Mouse (Mus musculus): ENCODE data around the gene Cadm1.

Gene Cadm1

GRCm38 (mm10) chr9:47803531-47804105 is 273.6 kb downstream of the Cadm1 start:
- DNase-seq: no peak

GRCm38 (mm10) chr9:47805658-47806057 is 275.7 kb downstream of the Cadm1 start:
- DNase-seq: no peak

- DNase-seq: no peak
These were observed 295.7 kb downstream of the Cadm1 start for GRCm38 (mm10) chr9:47825668-47826067.

GRCm38 (mm10) chr9:47828762-47829161 is 298.8 kb downstream of the Cadm1 start:
- peak; percentile 61 for DNase-seq

DNA sequence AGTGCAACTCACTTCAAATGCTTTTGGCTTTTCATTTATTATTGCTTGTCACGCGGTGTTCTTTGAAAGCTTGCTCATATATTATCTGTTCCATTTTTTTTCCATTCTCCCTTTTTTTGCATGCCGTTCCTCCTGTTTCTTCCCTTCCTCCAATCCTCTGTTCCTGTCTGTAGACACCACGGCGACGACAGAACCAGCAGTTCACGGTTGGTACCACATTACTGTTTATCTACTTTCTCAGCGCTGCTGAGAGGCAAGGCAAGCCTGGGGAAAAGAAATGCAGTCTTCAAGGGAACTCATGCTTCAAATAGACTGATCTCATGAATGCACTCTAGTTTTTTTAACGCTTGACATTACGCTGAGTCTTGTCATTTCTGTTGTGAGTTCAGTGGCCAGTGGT is 299.2 kb downstream of the Cadm1 start:
- no peak for DNase-seq

DNA sequence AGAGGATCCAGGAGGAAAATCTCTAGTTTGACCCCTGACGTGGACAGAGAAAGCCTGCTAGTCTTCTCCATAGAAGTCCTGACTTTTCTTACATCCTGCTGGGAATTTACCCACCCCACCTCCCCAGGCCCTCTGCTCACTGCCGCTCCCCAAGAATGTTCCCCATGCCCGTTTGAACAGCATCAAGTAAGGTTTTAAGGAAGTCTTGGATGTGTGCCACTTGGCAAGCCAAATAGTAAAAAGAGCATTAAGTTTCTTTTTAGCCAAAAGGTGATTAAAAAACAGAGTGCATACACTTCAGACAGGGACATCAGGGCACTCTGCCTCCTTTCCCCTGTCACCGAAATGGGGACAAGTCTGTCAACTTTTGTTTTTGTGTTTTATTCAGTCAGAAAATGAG is 299.9 kb downstream of the Cadm1 start:
- no peak for DNase-seq

DNA sequence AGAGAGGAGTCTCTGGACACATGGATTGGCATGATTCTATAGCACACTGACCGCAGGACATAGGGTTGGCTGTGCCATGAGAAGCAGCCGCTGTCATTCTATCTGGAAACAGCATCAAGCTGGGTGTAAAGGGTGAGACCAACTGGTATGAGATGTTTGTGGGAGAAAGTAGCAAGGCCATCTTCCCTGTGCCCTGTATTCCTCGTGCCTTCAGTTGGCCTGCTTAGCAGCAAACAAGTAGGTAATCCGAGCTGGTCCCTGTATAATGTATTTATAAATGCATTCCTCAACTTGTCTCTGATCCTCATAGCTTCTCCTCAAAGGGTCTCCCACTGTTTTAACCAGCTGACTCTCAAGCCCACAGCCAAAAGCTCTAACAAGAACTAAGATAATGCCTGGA is 301.4 kb downstream of the Cadm1 start:
- no peak for DNase-seq

GRCm38 (mm10) chr9:47838170-47838569 is 308.2 kb downstream of the Cadm1 start:
- no peak for DNase-seq

GRCm38 (mm10) chr9:47838890-47839691 is 309.1 kb downstream of the Cadm1 start:
- DNase-seq: no peak

DNA sequence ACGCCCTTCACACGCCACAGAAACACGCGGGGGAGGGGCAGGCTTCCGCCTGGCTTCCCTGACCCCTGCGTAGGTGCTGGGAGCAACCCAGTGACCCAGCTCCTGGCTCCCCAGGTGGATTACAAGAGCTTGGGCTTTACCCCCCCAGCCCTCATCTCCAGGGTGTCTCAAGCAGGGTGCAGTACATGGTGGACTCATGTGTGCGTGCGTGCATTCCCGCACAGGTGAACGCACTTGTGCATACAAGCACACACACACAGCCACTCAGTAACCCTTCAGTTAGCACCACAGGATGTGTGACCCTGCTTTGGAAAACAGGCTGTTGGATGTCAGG is 309.7 kb downstream of the Cadm1 start:
- peak; percentile 16 for DNase-seq

DNA sequence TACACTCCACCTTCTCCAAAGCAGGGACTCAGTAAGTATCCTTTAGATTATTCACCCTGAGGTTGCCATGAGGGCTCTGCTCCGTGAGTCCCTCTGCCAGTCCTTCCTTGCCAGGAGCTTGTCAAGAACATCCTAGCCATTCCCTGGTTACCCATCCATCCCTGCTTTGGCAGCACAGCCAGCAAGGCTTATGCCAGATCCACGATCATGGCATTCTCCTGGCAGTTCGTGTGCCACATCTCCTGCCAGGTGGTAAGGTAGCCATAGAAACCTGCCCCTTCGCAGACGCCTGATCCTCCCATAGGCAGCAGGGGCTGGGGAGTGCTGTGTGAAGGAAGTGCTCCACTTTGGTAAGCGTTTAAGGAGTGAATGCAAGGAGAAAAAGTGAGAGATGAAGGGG is 313.4 kb downstream of the Cadm1 start:
- no peak for DNase-seq

DNA sequence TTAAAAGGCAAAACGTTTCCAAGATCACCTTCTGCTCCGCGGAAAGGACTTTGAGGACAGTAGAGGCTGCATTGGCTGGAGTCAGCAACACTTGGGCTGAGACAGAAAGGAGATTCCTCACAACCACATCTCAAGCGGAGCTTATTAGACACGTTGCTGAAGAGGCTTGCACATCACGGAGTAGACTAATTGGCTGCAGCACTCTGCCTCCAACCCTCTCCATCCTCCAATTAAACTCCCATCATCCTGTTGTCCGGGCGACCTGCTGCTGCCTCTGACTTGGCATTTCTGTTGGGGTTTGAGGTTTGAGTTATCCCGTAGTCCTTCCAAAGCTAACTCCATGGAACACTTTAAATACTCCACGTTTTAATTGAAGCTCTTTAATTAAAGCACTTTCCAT is 316.3 kb downstream of the Cadm1 start:
- no peak for DNase-seq

DNA sequence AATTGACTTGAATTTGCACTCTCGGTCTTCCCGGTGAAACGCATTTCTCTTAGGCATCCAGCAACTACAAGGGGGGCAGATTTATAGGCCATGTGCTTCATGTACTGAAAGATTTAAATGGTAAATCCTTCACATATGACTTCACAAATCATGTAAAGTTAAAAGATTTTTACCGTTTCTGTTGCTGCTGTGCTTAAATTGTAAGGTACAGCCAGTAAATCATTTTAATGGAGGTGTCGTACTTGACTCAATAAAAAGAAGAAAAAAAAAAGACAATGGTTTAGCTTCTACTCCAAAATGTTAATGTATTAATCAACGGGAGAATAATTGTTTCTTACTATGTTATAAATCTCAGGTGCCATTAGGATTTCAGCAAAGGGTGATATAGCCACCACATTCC is 317.0 kb downstream of the Cadm1 start:
- no peak for DNase-seq

GRCm38 (mm10) chr9:47847797-47848196 is 317.8 kb downstream of the Cadm1 start:
- no peak for DNase-seq

- DNase-seq: no peak
These were observed 318.8 kb downstream of the Cadm1 start for GRCm38 (mm10) chr9:47848745-47849144.

DNA sequence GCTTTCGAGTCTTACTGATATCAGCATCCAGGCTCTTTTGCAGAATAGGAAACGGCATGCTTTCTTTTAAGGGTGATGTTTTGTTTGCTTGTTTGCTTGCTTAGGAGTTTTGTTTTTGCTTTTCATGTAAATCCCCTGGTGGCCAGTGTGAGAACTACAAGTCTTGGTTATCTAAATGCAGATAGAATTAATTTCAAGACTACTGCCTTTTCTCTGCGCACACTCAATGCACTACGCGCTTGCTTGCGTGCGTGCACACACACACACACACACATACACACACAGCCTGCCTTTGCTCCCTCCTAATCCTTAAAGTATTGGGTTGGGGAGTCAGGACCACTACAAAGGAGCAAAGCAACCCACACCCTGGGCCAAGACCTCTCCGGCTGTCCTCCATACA is 326.3 kb downstream of the Cadm1 start:
- DNase-seq: peak; percentile 40

GRCm38 (mm10) chr9:47857235-47857634 is 327.3 kb downstream of the Cadm1 start:
- peak; percentile 40 for DNase-seq

DNA sequence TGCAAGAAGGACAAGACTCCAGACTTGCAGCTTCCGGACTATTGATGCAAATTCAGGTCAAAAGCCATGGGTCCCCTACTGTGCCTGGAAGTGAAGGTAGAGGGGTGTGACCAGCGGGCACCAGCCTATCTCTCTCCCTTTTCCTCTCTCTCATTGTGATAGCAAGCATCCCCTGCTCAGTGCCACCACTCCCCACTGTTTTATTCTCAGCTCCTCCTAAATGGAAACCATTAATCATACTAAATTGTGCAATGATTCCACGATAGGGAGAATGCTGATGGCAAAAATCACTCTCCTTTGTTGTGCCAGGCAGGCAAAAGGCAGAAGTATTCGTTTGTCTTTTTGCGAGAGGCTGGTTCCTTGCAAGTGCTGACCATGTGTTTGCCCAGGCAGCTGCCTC is 328.2 kb downstream of the Cadm1 start:
- no peak for DNase-seq

DNA sequence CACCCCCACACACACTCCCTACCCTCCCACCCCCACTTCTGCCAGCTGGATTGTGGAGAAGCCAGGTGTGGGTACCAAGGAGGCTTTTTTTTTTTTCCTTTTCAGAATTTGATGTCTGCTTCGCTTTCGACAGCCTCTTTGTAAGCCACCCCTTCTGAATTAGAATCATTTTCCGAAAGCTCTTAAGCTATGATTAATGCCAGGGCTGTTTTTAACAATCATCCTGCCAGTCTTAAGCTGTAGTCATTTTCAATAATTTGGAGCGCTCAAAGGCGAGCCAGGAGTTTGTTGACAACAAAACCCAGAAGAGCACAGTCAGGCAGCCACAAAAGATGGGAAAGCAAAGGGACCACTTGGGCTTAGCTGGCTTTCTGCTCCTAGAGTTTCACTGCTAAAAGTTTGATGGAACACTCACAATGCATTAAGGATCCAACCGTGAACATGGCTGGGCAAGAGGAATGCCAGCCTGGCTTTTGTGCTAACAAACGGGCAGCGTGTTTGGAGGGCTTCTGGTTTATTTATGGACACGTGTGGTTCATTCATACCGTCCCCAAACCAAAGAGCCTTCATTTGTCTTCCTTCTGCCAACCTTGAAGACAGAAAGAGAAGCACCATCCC is 328.9 kb downstream of the Cadm1 start:
- DNase-seq: no peak

DNA sequence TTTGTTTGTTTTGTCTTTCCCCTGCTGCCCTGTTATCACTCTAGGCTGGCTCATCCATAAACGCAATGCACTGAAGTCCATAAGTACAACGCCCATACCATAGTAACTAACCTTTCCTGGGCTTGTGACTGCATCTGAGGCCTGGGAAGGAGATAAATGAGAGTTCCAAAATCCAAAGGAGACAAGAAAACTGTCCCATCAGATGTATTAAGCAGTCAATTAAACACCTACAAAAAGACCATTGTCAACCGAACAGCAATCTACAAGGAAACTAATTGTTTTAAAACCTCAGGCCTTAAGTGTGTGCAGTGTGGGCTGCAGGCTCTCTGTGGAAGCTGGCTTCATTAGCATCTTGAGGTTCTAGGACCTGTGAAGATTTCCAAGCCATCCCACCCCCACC is 331.0 kb downstream of the Cadm1 start:
- DNase-seq: no peak

DNA sequence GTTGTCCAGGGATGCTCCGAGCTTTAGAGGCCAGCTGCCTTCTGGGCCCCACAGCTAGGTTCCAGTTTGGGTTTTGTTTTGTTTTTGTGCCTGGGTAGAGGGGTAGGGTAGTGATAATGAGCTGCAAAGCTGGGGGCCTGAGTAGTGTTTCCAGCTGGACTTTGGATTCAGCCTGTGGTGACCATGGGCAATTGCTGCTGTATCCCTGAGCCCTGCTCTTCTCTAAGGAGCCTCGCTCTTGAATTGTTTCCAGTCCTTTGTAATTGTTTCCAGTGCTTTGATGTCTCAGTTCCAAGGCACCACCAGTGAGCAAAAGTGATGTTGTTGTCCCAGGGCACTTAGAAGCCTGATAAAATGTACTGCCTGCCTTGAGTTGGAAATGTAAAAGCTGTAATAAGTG is 331.8 kb downstream of the Cadm1 start:
- DNase-seq: peak; percentile 39

DNA sequence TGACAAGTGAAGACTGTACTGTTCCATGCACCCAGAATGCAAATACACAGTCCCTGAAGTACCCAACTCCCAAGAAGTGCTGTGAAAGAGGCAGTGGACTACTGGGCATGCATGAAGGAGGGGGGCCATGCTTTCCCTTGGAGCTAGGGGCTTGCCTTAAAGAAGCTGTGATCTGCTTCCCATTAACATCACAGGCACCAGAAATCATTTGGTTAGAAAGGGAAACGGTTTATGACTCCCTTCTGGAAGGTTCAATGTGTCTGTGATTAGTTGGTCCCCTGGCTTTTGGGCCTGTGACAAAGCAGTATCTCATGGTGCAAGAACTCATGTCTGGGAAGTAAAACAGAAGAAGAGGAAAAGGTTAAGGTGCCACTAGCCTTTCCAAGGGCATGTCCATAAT is 336.0 kb downstream of the Cadm1 start:
- DNase-seq: peak; percentile 8

GRCm38 (mm10) chr9:47867474-47867873 is 337.5 kb downstream of the Cadm1 start:
- DNase-seq: no peak

GRCm38 (mm10) chr9:47869661-47870060 is 339.7 kb downstream of the Cadm1 start:
- DNase-seq: no peak
